Mouse (Mus musculus) embryonic facial prominence, embryonic 14.5 days (tissue): Measurements from ENCODE around the gene Nav2. TPM values are rescaled to one million over a fixed set of nuclear protein-coding genes. Genes with fewer than 3 reads are reported as not detected.
A peak's percentile ranks its signal among the peaks of the same experiment; 100 is the strongest.

Experiments
- ATAC-seq: fragments of 200-750 bp; cut with Nextera tagmentation; 2 replicates; pipeline ENCODE4 v1.8.0; 2017; ENCODE audit warnings: low read depth, moderate number of reproducible peaks, moderate TSS enrichment
- DNase-seq: peaks from one replicate; pipeline ENCODE4 v3.0.0-alpha.2; 2015; ENCODE audit warnings: low spot score
- H3K27ac ChIP-seq: fragments of 300-500 bp; sonication (generic); replicated peaks from 2 replicates; pipeline ENCODE4 v1.5.1; 2014; ENCODE audit warnings: low read depth, mild to moderate bottlenecking, low read length, moderate library complexity
- H3K27me3 ChIP-seq: fragments of 300-500 bp; sonication (generic); replicated peaks from 2 replicates; pipeline ENCODE4 v1.6.1; 2014; ENCODE audit warnings: low read length; ENCODE audit not compliant: control insufficient read depth, insufficient read depth
- H3K36me3 ChIP-seq: fragments of 300-500 bp; sonication (generic); 2 replicates; pipeline ENCODE4 v1.6.1; 2014; ENCODE audit warnings: low read length, mixed read lengths; ENCODE audit not compliant: control insufficient read depth, insufficient read depth
- H3K4me1 ChIP-seq: fragments of 300-500 bp; sonication (generic); 2 replicates; pipeline ENCODE4 v1.6.1; 2014; ENCODE audit warnings: antibody characterized with exemption, low read length; ENCODE audit not compliant: control insufficient read depth, insufficient read depth
- H3K4me2 ChIP-seq: fragments of 300-500 bp; sonication (generic); 2 replicates; pipeline ENCODE4 v1.6.1; 2014; ENCODE audit warnings: low read depth, mild to moderate bottlenecking, low read length, moderate library complexity, mixed read lengths
- H3K4me3 ChIP-seq: fragments of 300-500 bp; sonication (generic); 2 replicates; pipeline ENCODE4 v1.5.1; 2014; ENCODE audit warnings: low read depth, mild to moderate bottlenecking, low read length
- H3K9ac ChIP-seq: fragments of 300-500 bp; sonication (generic); 2 replicates; pipeline ENCODE4 v1.6.1; 2014; ENCODE audit warnings: low read depth, mild to moderate bottlenecking, low read length, moderate library complexity, mixed read lengths
- H3K9me3 ChIP-seq: fragments of 300-500 bp; sonication (generic); 2 replicates; pipeline ENCODE4 v1.6.1; 2016; ENCODE audit warnings: low read length; ENCODE audit not compliant: control insufficient read depth
- WGBS: fragments of 180-500 bp; shearing (Covaris S2); extraction: QIAGEN DNeasy Blood & Tissue Kit; methylation state at CpG from one replicate; pipeline ENCODE4 v1.1.7; 2014; 5-methylcytosine and 5-hydroxymethylcytosine counted together
- polyA plus RNA-seq: library from polyadenylated mRNA; unstranded; fragments of >200 nt; fragmentation: Nextera tagmentation; extraction: Ambion mirVana; gene quantifications from 2 replicates; pipeline ENCODE4 v1.2.1, GENCODE M21; 2014

The Nav2 gene
- polyA plus RNA-seq, 1 experiment from 2014 or later: 13.5 TPM

DNA sequence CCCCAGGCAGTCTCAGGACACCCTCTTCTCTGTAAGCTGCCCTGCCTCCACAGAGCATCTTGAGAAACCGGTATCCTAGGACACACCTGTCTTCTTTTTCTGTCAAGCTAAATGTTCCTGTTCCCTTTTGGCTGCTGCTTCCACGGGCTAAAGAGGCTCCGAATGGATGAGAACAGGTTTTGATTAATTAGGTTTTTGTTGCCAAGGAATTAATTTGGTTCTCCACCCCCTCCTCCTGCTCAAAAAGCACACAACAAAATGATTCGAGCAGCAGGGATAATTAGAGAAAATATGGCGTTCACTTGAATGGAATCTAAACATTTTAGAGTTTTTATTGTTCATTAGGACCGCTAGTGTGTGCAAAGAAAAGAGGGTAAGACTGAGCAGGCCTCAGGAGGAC is 1.8 kb downstream of the Nav2 start:
- Histone ChIP-seq H3K9me3 (no peaks in the 10 kb centered on the region), H3K4me3 (no peak overlapping the region), H3K27ac (no peak overlapping the region), H3K4me2 (no peak overlapping the region), H3K9ac (no peak overlapping the region), H3K27me3 (no peaks in the 10 kb centered on the region), H3K36me3 (no peaks in the 10 kb centered on the region), H3K4me1 (peaks cover 9% of the 10 kb centered on the region)
- no peak for DNase-seq
- 67% methylated on average over 6 of the region's 6 CpGs for WGBS
- no peak for ATAC-seq

DNA sequence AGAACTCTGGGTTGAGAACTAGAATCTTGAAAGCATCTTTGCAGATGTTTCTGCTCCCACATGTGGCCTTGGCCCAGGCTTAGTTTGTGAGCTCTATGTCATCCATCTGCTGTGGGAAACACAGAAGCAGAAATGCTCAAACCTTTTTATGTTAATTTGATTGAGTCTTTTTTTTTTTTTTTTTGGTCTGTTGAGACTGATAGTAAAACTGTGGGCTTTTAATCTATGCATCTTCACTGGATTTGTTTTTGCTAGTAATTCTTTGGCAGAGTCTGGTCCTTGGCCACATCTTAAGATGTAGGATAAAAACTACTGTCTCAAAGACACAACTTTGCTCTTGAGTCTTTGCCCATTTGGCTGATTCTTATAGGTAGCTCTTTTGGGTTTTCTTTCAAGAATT is 2.6 kb downstream of the Nav2 start:
- no peaks in the 10 kb centered on the region for H3K9me3 ChIP-seq
- no peak overlapping the region for H3K4me2 ChIP-seq
- H3K27ac ChIP-seq: no peak overlapping the region
- no peak for ATAC-seq
- H3K36me3 ChIP-seq: no peaks in the 10 kb centered on the region
- H3K4me3 ChIP-seq: no peak overlapping the region
- no peaks in the 10 kb centered on the region for H3K27me3 ChIP-seq
- H3K9ac ChIP-seq: no peak overlapping the region
- DNase-seq: no peak
- peaks cover 9% of the 10 kb centered on the region for H3K4me1 ChIP-seq

DNA sequence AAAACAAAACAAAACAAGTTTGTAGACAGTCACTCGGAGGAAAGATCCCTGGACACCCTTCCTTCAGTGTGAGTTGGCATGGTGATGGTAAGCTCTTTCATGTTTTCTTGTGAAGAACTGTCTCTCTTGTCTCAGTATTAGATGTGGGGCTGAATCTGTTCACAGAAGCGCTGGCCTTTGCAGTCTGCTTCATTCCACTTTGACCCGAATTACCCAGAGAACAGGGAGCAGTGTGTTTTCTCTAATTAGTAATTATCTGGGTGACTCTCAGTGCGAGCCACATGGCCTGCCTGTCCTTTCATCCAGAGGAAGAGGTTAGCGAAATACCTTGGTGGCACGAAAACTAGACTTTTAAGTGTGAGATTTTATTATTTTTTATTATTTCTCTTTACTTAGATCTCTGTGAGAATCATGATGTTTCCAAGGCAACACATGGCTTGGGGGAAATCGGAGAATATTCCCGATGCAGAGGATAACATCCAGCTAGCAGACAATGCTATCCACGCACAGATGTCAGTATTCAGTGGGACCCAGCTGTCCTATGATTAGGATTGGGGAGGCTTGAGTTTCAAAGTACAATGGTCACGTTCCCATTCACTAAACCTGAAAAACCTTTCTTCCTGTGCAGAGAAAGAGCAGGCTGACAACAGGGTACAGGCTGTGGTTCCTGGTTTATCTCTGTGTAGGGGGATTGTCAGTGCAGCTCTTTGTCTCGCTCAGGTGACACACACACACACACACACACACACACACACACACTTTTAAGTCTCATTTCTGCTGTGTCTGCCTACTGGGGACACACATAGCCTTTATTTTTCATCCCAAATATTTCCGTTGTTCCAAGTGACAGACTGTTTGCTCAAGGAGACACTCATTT is 6.4 kb downstream of the Nav2 start:
- 39% methylated on average over 12 of the region's 12 CpGs for WGBS
- no peaks in the 10 kb centered on the region for H3K9me3 ChIP-seq
- DNase-seq: no peak
- H3K4me2 ChIP-seq: no peak overlapping the region
- H3K27me3 ChIP-seq: no peaks in the 10 kb centered on the region
- H3K9ac ChIP-seq: no peak overlapping the region
- H3K36me3 ChIP-seq: no peaks in the 10 kb centered on the region
- peaks cover 1% of the 10 kb centered on the region for H3K4me1 ChIP-seq
- ATAC-seq: no peak
- no peak overlapping the region for H3K4me3 ChIP-seq
- no peak overlapping the region for H3K27ac ChIP-seq

DNA sequence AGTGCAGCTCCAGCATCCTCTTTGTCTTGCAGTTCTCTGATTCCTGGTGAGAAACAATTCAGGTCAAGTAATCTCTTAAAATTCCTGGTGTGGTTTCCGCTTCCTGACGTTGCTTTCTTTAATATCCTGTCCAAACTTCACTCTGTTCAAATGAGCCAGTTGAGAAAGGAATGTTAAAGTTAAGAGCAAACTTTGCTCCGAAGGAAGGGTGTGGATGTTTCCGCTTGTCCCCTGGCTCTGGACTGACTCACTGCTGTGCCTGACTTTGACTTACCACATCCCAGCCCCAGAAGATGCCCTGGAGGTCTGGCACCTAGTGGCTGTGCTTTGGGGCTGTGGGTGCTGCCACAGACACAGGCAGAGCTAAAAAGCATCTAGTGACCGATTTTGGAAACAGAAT is 8.9 kb downstream of the Nav2 start:
- Histone ChIP-seq H3K9me3 (no peaks in the 10 kb centered on the region), H3K36me3 (no peaks in the 10 kb centered on the region), H3K9ac (no peak overlapping the region), H3K4me3 (no peak overlapping the region), H3K27me3 (no peaks in the 10 kb centered on the region), H3K4me1 (no peaks in the 10 kb centered on the region), H3K27ac (no peak overlapping the region), H3K4me2 (no peak overlapping the region)
- ATAC-seq (no peak), DNase-seq (no peak)
- WGBS: 22% methylated on average over 5 of the region's 5 CpGs

DNA sequence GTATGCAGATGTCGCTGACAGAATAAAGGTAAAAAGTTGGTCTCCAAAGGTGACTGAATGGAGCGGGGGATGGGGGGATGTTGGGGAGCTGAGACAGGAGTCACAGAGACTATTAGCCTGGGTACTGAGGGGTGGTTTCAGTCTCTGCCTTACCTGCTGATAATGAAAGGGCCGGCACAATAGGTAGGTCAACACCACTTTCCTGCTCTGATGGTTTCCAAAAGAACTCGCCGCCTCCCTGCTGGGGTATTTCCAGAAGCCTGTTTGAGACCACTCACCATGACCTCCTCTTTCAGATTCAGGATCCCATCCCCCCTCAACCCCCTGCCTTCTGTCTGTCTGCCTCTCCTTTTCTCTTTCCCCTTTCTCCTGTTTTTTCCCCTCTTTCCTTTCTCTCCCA is 9.5 kb downstream of the Nav2 start:
- H3K9me3 ChIP-seq: no peaks in the 10 kb centered on the region
- H3K9ac ChIP-seq: no peak overlapping the region
- DNase-seq (no peak), ATAC-seq (no peak)
- H3K27ac ChIP-seq: no peak overlapping the region
- no peaks in the 10 kb centered on the region for H3K36me3 ChIP-seq
- H3K27me3 ChIP-seq: no peaks in the 10 kb centered on the region
- no peak overlapping the region for H3K4me3 ChIP-seq
- WGBS: 18% methylated on average over 5 of the region's 5 CpGs
- no peaks in the 10 kb centered on the region for H3K4me1 ChIP-seq
- H3K4me2 ChIP-seq: no peak overlapping the region

DNA sequence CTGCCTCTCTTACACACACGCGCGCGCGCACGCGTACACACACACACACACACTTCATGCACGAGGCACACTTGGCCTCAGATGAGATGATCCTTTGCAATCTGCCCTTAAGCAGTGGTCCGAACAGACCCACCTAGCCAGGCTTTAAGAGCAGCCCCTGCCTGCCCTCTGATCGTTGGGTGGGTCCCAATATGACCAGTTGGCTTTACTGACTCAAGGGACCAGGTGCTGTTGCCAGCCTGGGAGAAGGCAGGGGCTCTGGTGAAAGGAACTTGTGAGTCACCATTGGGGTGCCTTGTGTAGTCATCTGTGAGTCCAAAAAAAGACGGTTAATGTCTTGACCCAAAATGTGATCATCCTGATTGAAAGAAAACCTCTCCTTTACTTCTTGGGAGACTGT is 9.9 kb downstream of the Nav2 start:
- no peak overlapping the region for H3K4me3 ChIP-seq
- no peak overlapping the region for H3K27ac ChIP-seq
- no peaks in the 10 kb centered on the region for H3K27me3 ChIP-seq
- 35% methylated on average over 11 of the region's 11 CpGs for WGBS
- ATAC-seq (no peak), DNase-seq (no peak)
- H3K4me2 ChIP-seq: no peak overlapping the region
- no peaks in the 10 kb centered on the region for H3K9me3 ChIP-seq
- no peak overlapping the region for H3K9ac ChIP-seq
- H3K4me1 ChIP-seq: no peaks in the 10 kb centered on the region; the same call in 1 of the 2 replicates
- no peaks in the 10 kb centered on the region for H3K36me3 ChIP-seq

DNA sequence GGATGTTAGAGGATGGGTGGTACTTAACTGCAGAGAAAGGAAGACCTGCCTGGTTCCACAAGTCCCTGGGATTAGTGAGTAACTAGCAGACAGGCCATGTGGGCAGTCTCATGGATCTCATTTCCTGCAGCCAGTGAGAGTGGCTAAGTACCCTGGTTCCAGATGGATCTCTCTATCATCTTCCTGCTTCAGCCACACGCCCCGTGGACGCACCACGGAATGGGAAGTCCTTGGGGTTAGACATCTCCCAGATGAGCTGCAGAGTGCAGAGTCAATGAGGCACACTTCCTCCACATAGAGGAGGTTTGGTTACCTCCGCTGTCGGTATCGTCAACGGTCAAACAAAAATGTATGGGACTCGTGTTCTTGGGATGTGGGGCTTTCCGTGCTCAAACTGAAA is 15.1 kb downstream of the Nav2 start:
- DNase-seq: no peak
- Histone ChIP-seq H3K27me3 (no peaks in the 10 kb centered on the region), H3K4me3 (no peak overlapping the region), H3K4me2 (no peak overlapping the region), H3K9ac (no peak overlapping the region), H3K36me3 (no peaks in the 10 kb centered on the region), H3K9me3 (no peaks in the 10 kb centered on the region), H3K27ac (no peak overlapping the region), H3K4me1 (peaks cover 3% of the 10 kb centered on the region; the same call in 1 of the 2 replicates)
- ATAC-seq: no peak
- 54% methylated on average over 10 of the region's 10 CpGs for WGBS

DNA sequence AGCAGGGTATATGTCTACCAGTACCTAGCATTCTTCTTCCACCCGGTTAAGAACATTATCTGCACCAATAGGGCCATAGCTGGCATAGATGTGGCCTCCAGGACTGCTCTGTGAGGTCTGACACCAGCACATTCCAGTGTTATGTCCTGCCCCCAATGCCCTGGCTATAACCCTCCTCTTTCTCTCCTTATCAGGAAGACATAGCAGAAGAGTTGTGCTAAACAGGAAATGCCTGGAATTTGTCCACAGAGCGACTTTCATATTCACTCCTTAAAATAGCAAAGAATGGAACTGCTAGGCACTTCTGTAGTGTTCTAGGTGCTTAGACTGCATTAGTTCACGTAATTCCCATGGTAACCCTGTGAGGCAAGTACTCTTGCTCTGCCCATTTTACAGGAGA is 16.7 kb downstream of the Nav2 start:
- no peak for DNase-seq
- no peaks in the 10 kb centered on the region for H3K36me3 ChIP-seq
- WGBS: 73% methylated on average over 3 of the region's 3 CpGs
- no peak overlapping the region for H3K9ac ChIP-seq
- no peak overlapping the region for H3K4me2 ChIP-seq
- H3K27me3 ChIP-seq: no peaks in the 10 kb centered on the region
- no peak overlapping the region for H3K27ac ChIP-seq
- no peak for ATAC-seq
- H3K4me3 ChIP-seq: no peak overlapping the region
- no peaks in the 10 kb centered on the region for H3K9me3 ChIP-seq
- H3K4me1 ChIP-seq: peaks cover 3% of the 10 kb centered on the region; the same call in 1 of the 2 replicates

DNA sequence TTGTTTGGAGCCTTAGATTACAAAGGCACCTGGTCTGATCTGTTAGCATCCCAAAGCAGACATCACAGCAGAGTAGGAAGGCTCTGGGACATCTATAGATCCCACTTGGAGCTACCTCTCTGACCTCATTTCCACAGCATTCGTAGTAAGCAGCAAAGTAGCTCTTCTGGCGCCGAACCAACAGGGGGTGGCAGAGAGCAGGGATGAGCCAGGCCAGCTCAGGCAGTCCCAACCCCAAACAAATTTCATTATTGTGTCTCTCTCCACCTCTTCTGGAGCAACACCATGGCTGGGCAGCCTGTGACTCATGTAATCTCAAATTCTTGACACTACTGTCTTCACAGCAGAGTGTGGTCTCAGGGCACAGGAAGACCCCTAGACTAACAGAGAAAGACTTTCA is 19.8 kb downstream of the Nav2 start:
- Histone ChIP-seq H3K4me2 (no peak overlapping the region), H3K4me1 (peaks cover 3% of the 10 kb centered on the region; the same call in 1 of the 2 replicates), H3K4me3 (no peak overlapping the region), H3K27me3 (no peaks in the 10 kb centered on the region), H3K27ac (no peak overlapping the region), H3K36me3 (no peaks in the 10 kb centered on the region), H3K9me3 (no peaks in the 10 kb centered on the region), H3K9ac (no peak overlapping the region)
- ATAC-seq (0 out of 2 replicates have a peak, but pooled peaks have one; percentile 26), DNase-seq (peak; percentile 32)
- WGBS: 7% methylated on average over 3 of the region's 3 CpGs
